Mouse (Mus musculus) liver, adult 2 months (tissue): ENCODE data around the gene Heatr5a. TPM values are rescaled to one million over a fixed set of nuclear protein-coding genes. Genes with fewer than 3 reads are reported as not detected.

Experiments used
- DNase-seq: peaks from one replicate; pipeline ENCODE4 v3.0.0-alpha.2; 2011; ENCODE audit warnings: low read depth, low spot score; ENCODE audit errors: extremely low read depth
- H3K27ac ChIP-seq: fragments of 200-500 bp; replicated peaks from 2 replicates; pipeline ENCODE4 v1.5.1; 2012; ENCODE audit warnings: low read depth, mild to moderate bottlenecking, control low read depth, inconsistent platforms, low read length; ENCODE audit not compliant: insufficient read depth
- H3K27me3 ChIP-seq: fragments of 200-500 bp; 2 replicates; pipeline ENCODE4 v1.6.1; 2012; ENCODE audit warnings: mild to moderate bottlenecking, moderate library complexity, low read length, inconsistent platforms; ENCODE audit not compliant: control insufficient read depth, insufficient read depth
- H3K36me3 ChIP-seq: fragments of 200-500 bp; 2 replicates; pipeline ENCODE4 v1.6.1; 2012; ENCODE audit warnings: low read length, inconsistent platforms; ENCODE audit not compliant: control insufficient read depth, insufficient read depth
- H3K4me1 ChIP-seq: fragments of 200-500 bp; 2 replicates; pipeline ENCODE4 v1.6.1; 2011; ENCODE audit warnings: low read length; ENCODE audit not compliant: control insufficient read depth, insufficient read depth
- H3K4me3 ChIP-seq: fragments of 200-500 bp; 2 replicates; pipeline ENCODE4 v1.5.1; 2011; ENCODE audit warnings: low read depth, mild to moderate bottlenecking, control low read depth, low read length, moderate library complexity; ENCODE audit not compliant: insufficient read depth
- H3K79me2 ChIP-seq: fragments of 200-500 bp; 2 replicates; pipeline ENCODE4 v1.6.1; 2012; ENCODE audit warnings: inconsistent platforms, mild to moderate bottlenecking, low read length, moderate library complexity; ENCODE audit not compliant: control insufficient read depth, insufficient read depth
- H3K9ac ChIP-seq: fragments of 200-500 bp; 2 replicates; pipeline ENCODE4 v1.6.1; 2012; ENCODE audit warnings: low read depth, mild to moderate bottlenecking, control low read depth, inconsistent platforms, low read length
- CTCF ChIP-seq: fragments of 200-500 bp; IDR thresholded peaks from 2 replicates; pipeline ENCODE4 v1.5.1; 2011; ENCODE audit warnings: low read depth, low read length, control low read depth
- POLR2A ChIP-seq: fragments of 200-500 bp; IDR thresholded peaks from 2 replicates; pipeline ENCODE4 v1.6.1; 2011; ENCODE audit warnings: low read length, control low read depth; ENCODE audit not compliant: insufficient read depth; ENCODE audit errors: extremely low read depth
- WGBS: fragments of 180-500 bp; shearing (Covaris S2); methylation state at CpG from one replicate; pipeline ENCODE4 v1.1.7; 2018; 5-methylcytosine and 5-hydroxymethylcytosine counted together
- polyA plus RNA-seq: library from polyadenylated mRNA; depleted of rRNA; stranded (reverse); fragments of >200 nt; gene quantifications from 2 replicates; pipeline ENCODE4 v1.2.3, GENCODE M21; 2012; rRNA removed
- total RNA-seq: library from RNA; depleted of rRNA; stranded (reverse); fragments of >200 nt; gene quantifications from 2 replicates; pipeline ENCODE4 v1.2.3, GENCODE M21; 2014; rRNA removed

The Heatr5a gene
- total and polyA plus RNA-seq, 2 experiments: 8.1 to 9.1 TPM

DNA sequence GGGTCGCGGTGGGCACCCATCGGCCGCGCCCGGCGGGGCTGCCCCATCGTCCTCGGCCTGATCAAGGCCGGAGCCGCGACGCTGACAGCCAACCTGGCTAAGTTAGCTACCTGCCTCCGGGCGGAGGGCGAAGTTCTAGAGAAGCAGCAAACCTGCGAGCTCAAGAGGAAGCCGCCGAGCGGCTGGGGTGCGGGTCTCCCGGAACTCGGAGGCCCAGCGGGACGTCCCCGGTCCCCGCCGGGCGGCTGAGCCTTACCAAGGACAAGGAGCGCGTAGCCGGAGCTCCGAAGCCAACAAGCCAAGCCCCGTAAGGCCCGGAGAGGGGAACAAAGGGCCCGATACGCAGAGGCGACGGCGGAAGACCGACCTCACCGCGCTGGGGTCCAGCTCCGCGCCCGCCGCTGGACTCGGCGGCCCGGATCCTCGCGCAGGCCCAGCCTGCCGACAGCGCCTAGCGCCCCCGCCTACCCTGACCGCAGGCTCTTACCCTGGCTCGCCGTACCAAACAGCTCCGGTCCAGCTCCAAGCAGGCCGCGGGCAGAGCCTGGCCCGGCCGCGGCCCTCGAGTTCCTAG is 142.3 kb downstream of the Heatr5a start:
- peak overlapping the region; percentile 84 for H3K4me3 ChIP-seq
- H3K36me3 ChIP-seq: peaks cover 21% of the 10 kb centered on the region
- H3K27ac ChIP-seq: peak overlapping the region; percentile 91
- H3K79me2 ChIP-seq: peaks cover 25% of the 10 kb centered on the region
- TF ChIP-seq POLR2A (no peak), CTCF (no peak)
- peak; percentile 46 for DNase-seq
- peak overlapping the region; percentile 99 for H3K9ac ChIP-seq
- H3K27me3 ChIP-seq: no peaks in the 10 kb centered on the region
- WGBS: under 1% methylated on average over 66 of the region's 66 CpGs
- H3K4me1 ChIP-seq: peaks cover 17% of the 10 kb centered on the region

DNA sequence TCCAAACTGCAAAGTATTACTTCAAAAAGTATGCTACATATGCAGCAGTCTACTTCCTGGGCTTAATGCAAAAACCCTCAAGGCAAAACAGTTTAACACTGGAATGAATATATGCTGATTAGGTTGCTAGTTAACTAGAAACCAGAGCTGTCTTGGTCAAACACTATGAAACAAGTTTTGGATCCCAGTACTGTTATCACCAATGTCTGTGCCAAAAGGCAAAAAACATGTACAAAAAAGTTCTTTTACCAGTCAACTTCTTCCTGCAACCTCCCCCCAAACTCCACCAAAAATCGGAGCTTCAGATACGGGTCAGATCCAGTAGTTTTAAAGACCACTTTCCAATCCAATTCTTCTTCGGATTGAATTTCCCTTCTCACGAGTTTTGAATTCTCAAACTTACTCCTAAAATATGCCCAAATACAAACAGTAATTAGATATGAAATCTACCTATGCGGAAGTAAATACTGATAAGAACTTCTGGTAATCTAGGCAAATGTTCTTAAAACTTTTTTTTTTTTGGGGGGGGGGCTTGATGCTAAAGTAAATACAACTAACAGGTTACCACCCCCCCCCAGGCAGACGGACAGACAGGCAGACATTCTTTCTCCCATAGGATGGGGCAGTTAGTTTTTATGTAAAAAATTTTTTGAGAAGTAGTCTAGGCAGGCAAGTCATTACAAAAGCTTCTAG is 143.0 kb downstream of the Heatr5a start:
- Histone ChIP-seq H3K4me1 (peaks cover 20% of the 10 kb centered on the region), H3K9ac (peak overlapping the region; percentile 99), H3K27me3 (no peaks in the 10 kb centered on the region), H3K4me3 (peak overlapping the region; percentile 84), H3K27ac (peak overlapping the region; percentile 91), H3K36me3 (peaks cover 23% of the 10 kb centered on the region), H3K79me2 (peaks cover 30% of the 10 kb centered on the region)
- under 1% methylated on average over 6 of the region's 6 CpGs for WGBS
- no peak for TF ChIP-seq CTCF
- no peak for TF ChIP-seq POLR2A
- peak; percentile 76 for DNase-seq

Other genes starting within 250 kb of the Heatr5a start
- gene Hectd1, start 141.8 kb downstream of the Heatr5a start, total RNA-seq: 96.1 and 102 TPM in 2 replicates
- gene Hectd1, start 141.8 kb downstream of the Heatr5a start, polyA plus RNA-seq: 12.1 and 15.1 TPM in 2 replicates
- 13.6 and 14.8 TPM in 2 replicates for gene Dtd2, start 35.2 kb upstream of the Heatr5a start, total RNA-seq
- gene Dtd2, start 35.2 kb upstream of the Heatr5a start, polyA plus RNA-seq: 10.8 and 12.6 TPM in 2 replicates
- gene Gpr33, start 56.7 kb upstream of the Heatr5a start, total RNA-seq: not detected in 2 replicates
- gene Gpr33, start 56.7 kb upstream of the Heatr5a start, polyA plus RNA-seq: not detected in 2 replicates
- 5.6 and 8.2 TPM in 2 replicates for gene Nubpl, start 126.4 kb upstream of the Heatr5a start, total RNA-seq
- 5.6 and 7.7 TPM in 2 replicates for gene Nubpl, start 126.4 kb upstream of the Heatr5a start, polyA plus RNA-seq